Mouse (Mus musculus) kidney, postnatal 0 days (tissue): ENCODE data around the gene Gm20388. TPM values are rescaled to one million over a fixed set of nuclear protein-coding genes. Genes with fewer than 3 reads are reported as not detected.
A peak's percentile ranks its signal among the peaks of the same experiment; 100 is the strongest.

ENCODE experiments used
- ATAC-seq: fragments of 200-750 bp; cut with Nextera tagmentation; replicated peaks from 2 replicates; pipeline ENCODE4 v1.8.0; 2017; ENCODE audit warnings: low read depth, moderate number of reproducible peaks, moderate TSS enrichment, moderate library complexity; ENCODE audit not compliant: low FRiP score
- DNase-seq: peaks from one replicate; pipeline ENCODE4 v3.0.0-alpha.2; 2016; ENCODE audit warnings: low spot score
- H3K27ac ChIP-seq: fragments of 300-500 bp; sonication (generic); 2 replicates; pipeline ENCODE4 v1.5.1; 2014; ENCODE audit warnings: mild to moderate bottlenecking
- H3K27me3 ChIP-seq: fragments of 300-500 bp; sonication (generic); 2 replicates; pipeline ENCODE4 v1.6.1; 2014; ENCODE audit warnings: low read length, mixed read lengths; ENCODE audit not compliant: insufficient read depth
- H3K36me3 ChIP-seq: fragments of 300-500 bp; sonication (generic); 2 replicates; pipeline ENCODE4 v1.6.1; 2014; ENCODE audit warnings: low read length, mixed read lengths; ENCODE audit not compliant: insufficient read depth
- H3K4me1 ChIP-seq: fragments of 300-500 bp; sonication (generic); replicated peaks from 2 replicates; pipeline ENCODE4 v1.6.1; 2014; ENCODE audit warnings: antibody characterized with exemption, low read length, mixed read lengths; ENCODE audit not compliant: insufficient read depth
- H3K4me2 ChIP-seq: fragments of 300-500 bp; sonication (generic); 2 replicates; pipeline ENCODE4 v1.6.1; 2014; ENCODE audit warnings: mild to moderate bottlenecking, low read length, moderate library complexity, mixed read lengths
- H3K4me3 ChIP-seq: fragments of 300-500 bp; sonication (generic); replicated peaks from 2 replicates; pipeline ENCODE4 v1.5.1; 2014; ENCODE audit warnings: low read depth, low read length
- H3K9ac ChIP-seq: fragments of 300-500 bp; sonication (generic); 2 replicates; pipeline ENCODE4 v1.6.1; 2014; ENCODE audit warnings: low read depth, low read length
- H3K9me3 ChIP-seq: fragments of 300-500 bp; sonication (generic); replicated peaks from 2 replicates; pipeline ENCODE4 v1.6.1; 2016; ENCODE audit warnings: low read length, inconsistent platforms, mixed read lengths
- CTCF ChIP-seq: IDR thresholded peaks from 2 replicates; pipeline ENCODE4 v1.5.1; 2016; ENCODE audit warnings: antibody characterized with exemption, low read depth, mild to moderate bottlenecking, moderate library complexity
- WGBS: fragments of 180-500 bp; shearing (Covaris S2); extraction: QIAGEN DNeasy Blood & Tissue Kit; methylation state at CpG from one replicate; pipeline ENCODE4 v1.1.7; 2014; 5-methylcytosine and 5-hydroxymethylcytosine counted together
- polyA plus RNA-seq: library from polyadenylated mRNA; unstranded; fragments of >200 nt; fragmentation: Nextera tagmentation; extraction: Ambion mirVana; gene quantifications from 2 replicates; pipeline ENCODE4 v1.2.1, GENCODE M21; 2015

Gm20388 gene
- polyA plus RNA-seq, 1 experiment from 2014 or later: not detected

DNA sequence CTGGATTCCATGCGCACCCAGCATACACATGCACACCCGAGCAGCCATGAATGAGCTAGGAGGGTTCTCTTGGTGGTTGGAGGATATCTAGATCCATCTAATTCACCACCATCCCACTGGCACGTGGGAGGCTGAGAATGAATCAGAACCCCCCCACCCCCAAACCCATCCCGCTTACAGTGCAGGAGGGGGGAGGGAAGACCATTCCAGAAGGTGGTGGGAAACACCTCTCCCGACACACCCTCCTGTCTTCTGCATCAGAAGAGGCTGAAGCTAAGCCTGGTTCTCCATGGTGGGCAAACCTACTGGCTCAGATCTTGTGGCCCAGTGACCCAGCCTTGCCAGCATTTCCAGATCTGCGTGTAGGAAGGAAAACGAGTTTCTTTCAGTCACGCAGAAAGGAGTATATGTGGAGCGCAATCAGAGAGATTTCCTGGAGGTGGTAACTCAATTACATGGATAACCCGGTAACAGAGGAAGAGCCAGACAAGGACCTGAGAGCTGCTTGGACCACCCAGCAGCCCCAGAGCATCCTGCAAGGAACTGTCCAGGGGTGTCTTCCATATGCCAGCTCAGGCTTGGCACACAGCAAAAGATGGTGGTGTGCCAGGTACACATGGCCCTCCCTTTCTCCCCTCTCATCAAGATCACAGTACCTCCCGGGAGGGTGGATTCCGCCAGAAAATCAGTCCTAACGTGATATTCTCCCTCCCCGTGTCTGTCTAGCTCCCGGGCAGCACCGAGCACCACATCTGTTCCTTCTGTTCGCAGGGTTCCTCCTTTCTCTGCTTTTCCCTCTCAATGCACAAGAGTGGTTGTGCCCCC lies 2765.2 kb downstream of the Gm20388 start:
- 72% methylated on average over 17 of the region's 17 CpGs for WGBS
- H3K27me3 ChIP-seq: peaks cover 19% of the 10 kb centered on the region

DNA sequence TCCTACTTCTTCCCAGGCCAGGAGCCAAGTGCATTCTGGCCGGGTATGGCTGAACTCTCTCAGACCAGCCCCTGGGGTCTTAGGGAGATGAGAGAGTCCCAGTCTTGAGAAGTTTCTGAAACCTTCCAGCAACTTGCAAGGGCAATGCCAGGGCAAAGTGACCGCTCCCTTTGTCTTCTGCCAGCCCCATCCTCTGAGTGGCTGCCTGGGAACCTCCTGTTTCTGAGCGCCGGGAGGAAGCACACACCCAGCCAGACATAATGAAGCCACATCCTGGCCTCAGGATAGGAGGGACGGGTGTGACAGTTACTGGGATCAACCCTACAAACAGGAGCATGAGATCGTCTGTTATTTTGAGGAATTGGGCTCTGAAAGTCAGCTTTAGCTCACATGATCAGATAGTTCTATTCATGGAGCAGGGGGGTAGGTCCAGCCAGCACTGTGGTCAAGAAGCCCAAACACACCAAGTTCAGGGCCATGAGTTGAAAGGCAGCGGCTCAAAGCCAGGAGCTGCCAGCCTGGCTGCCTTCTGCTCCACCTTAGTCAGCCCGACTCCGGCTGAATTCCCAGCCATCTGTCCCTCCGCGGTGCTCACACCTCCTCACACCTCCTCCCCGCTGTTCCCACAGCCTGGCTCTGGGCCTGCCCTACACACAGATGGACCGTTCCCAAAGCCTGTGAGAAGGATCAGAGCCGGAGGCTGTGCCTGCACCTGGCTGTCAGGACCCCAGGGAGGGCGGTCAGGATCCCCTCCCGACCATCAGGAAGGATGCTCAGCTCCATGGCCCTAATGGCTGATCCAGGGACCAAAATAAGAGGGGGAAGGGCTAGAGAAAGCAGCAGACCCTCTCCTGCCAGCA lies 2766.2 kb downstream of the Gm20388 start:
- Histone ChIP-seq H3K4me3 (peak overlapping the region; percentile 66), H3K27ac (peak overlapping the region; percentile 82), H3K4me2 (peak overlapping the region; percentile 98), H3K9ac (peak overlapping the region; percentile 55), H3K36me3 (no peaks in the 10 kb centered on the region), H3K9me3 (no peaks in the 10 kb centered on the region), H3K4me1 (0 out of 2 replicates have a peak, but pooled peaks cover 7% of the 10 kb centered on the region), H3K27me3 (peaks cover 24% of the 10 kb centered on the region)
- WGBS: 14% methylated on average over 16 of the region's 16 CpGs
- no peak for TF ChIP-seq CTCF
- ATAC-seq (no peak), DNase-seq (peak; percentile 40)

More for the DNA sequence above, 2765.2 kb downstream of the Gm20388 start:
- Histone ChIP-seq H3K9ac (no peak overlapping the region), H3K4me3 (no peak overlapping the region), H3K4me2 (peak overlapping the region; percentile 98), H3K36me3 (no peaks in the 10 kb centered on the region), H3K4me1 (0 out of 2 replicates have a peak, but pooled peaks cover 7% of the 10 kb centered on the region), H3K9me3 (no peaks in the 10 kb centered on the region), H3K27ac (peak overlapping the region; percentile 82)
- TF ChIP-seq CTCF: no peak
- no peak for ATAC-seq
- no peak for DNase-seq

DNA sequence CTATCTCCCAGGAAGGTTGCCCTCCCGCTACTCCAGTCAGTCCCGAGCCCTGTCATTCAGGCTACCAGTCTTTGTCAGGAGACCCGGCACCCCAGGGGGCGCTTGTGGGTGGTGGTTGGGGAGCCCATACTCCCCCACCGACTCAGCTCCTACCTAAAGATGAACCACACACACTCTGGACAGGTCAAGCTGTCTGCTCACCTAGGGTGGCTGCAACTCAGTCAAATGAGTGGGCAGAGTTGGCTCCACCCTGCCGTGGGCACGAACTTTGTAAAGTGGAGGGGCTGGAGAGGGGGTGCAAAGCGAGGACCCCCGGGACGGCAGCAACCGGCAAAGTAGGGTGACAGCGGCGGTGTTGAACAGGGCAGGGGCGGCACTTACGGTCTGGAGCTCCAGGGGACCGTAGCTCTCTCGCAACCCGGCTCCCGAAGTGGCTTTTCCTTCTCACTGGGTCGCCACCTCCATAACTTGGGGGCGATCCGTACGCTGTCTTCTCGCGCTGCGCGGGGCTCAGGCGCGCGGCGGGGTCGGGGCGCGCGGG lies 2766.9 kb downstream of the Gm20388 start:
- peak overlapping the region; percentile 98 for H3K4me2 ChIP-seq
- H3K4me1 ChIP-seq: 0 out of 2 replicates have a peak, but pooled peaks cover 7% of the 10 kb centered on the region
- 0 out of 2 replicates have a peak, but pooled peaks have one; percentile 14 for TF ChIP-seq CTCF
- H3K36me3 ChIP-seq: no peaks in the 10 kb centered on the region
- DNase-seq (no peak), ATAC-seq (no peak)
- H3K4me3 ChIP-seq: peak overlapping the region; percentile 66
- H3K9ac ChIP-seq: peak overlapping the region; percentile 55
- peak overlapping the region; percentile 82 for H3K27ac ChIP-seq
- H3K9me3 ChIP-seq: no peaks in the 10 kb centered on the region
- peaks cover 26% of the 10 kb centered on the region for H3K27me3 ChIP-seq
- 2% methylated on average over 35 of the region's 35 CpGs for WGBS

DNA sequence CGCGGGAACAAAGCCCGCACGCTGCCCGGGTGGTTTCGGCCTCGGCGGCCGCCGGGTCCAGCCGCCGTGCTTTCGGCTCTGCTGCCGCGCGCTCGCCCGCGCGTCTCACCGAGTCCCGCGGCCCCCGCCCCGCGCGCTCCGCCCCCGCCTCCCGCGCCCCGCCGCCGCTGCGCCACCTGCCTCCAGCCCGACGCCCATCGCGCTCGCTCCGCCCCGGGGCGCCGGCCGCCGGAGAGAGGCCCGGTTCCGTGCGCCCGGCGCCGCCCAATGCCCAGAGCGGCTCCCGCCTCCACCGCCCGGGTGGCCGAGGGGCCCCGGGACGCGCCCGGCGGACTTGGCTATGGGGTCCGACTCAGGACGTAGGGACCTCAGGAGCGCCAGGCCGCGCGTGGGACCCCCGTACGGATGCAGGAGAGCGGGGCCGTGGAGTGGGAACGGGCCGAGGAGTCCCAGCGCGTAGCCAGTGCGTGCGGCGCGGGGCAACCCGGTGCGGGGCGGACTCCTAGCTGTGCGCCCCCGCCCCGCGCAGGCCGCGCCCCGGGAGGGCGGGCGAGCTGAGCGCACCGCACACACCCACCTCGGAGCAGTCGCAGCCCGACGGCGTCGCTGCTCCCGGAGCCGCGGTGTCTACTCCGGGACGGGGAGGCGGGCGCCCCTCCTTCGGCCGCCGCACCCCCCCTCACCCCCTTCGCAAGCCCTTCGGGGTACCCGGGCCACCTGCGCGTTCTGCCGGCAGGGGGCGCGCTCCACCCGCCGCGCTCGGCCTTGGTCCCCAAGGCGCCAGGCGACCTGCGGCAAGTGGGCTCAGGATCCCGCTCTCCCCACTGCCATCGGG lies 2767.6 kb downstream of the Gm20388 start:
- H3K9ac ChIP-seq: peak overlapping the region; percentile 55
- peak overlapping the region; percentile 66 for H3K4me3 ChIP-seq
- peak; percentile 83 for TF ChIP-seq CTCF
- H3K27me3 ChIP-seq: peaks cover 26% of the 10 kb centered on the region
- H3K4me1 ChIP-seq: 0 out of 2 replicates have a peak, but pooled peaks cover 7% of the 10 kb centered on the region
- H3K4me2 ChIP-seq: peak overlapping the region; percentile 98
- peak overlapping the region; percentile 82 for H3K27ac ChIP-seq
- no peaks in the 10 kb centered on the region for H3K36me3 ChIP-seq
- ATAC-seq (peak; percentile 57), DNase-seq (peak; percentile 64)
- WGBS: under 1% methylated on average over 90 of the region's 127 CpGs
- H3K9me3 ChIP-seq: no peaks in the 10 kb centered on the region

DNA sequence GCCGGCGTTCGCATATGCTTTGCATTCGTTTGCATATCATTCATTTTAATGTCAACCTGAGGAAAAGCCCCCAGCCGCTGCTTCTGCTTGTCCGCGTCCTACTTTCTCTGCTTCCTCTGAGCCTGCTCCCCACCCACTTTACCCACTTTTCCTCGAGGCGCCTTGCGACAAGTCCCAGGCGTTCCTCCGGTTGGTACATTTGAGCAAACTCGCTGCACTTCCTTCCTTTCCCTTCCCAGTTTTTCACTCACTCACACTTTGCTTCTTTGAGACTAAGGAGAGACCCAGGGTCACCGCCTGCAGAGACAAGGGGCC lies 2768.2 kb downstream of the Gm20388 start:
- H3K36me3 ChIP-seq: no peaks in the 10 kb centered on the region
- WGBS: 2% methylated on average over 14 of the region's 14 CpGs
- DNase-seq (no peak), ATAC-seq (no peak)
- H3K9me3 ChIP-seq: no peaks in the 10 kb centered on the region
- H3K27ac ChIP-seq: no peak overlapping the region
- peaks cover 26% of the 10 kb centered on the region for H3K27me3 ChIP-seq
- peak overlapping the region; percentile 55; the same call in 1 of the 2 replicates for H3K9ac ChIP-seq
- peak overlapping the region; percentile 66 for H3K4me3 ChIP-seq
- TF ChIP-seq CTCF: no peak
- H3K4me2 ChIP-seq: peak overlapping the region; percentile 98
- H3K4me1 ChIP-seq: 0 out of 2 replicates have a peak, but pooled peaks cover 7% of the 10 kb centered on the region
